Mouse (Mus musculus) embryo, embryonic 11 days (tissue): Measurements from ENCODE around the gene Suv39h2.

Source experiments
- DNase-seq: peaks from one replicate; pipeline ENCODE4 v3.0.0-alpha.2; 2015

Gene Suv39h2

DNA sequence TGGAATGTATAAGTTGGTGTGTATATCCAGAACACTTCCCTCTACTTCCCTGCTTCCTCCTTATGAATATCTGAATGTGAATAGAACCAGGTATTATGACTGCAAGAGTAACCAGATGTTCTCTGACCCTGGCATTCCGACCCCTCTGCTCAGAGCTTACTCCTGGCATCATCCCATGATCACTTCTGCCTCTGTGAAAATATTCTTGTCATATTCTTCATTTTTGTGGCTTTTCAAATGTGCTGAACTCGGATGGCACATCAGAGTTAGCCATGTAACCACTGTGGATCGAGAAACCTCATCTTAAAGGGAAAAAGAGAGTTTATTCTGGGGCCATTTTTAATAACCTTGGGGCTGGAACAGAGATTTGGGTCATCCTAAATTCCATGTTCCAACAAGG, 52.3 kb downstream of the Suv39h2 start, which contains the start of gene Meig1:
Gene Meig1, minus strand, starts transcription at position 101 of the 400 bp plus-strand sequence.
- no peak for DNase-seq

- peak; percentile 38 for DNase-seq
These were observed 54.7 kb downstream of the Suv39h2 start for GRCm38 (mm10) chr2:3420157-3420556.

DNA sequence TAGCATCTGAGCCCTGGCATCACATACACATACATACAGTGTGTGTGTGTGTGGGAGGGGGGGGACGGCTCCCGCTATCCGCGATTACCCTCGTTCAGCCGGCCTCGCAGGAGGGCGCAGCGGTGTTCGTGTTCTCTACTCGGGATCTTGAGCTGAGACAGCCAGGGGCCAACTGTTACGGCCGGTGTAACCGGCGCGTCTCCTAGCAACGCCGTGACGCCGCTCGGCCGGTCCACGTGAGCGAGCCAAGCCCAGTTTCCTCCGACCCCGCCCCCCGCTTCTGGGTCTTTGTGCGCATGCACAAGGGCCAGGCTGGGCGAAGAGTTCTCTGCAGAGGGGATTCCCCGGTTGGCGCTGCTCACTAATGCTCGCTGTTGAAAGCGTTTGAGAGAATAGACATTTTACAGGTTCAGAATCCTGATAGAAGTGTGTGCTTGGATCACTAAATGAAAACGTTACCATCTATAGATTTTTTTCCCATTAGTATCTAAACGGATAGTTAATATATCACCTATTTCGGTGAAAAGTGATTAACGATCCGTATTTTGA, 55.9 kb downstream of the Suv39h2 start:
- peak; percentile 98 for DNase-seq

DNA sequence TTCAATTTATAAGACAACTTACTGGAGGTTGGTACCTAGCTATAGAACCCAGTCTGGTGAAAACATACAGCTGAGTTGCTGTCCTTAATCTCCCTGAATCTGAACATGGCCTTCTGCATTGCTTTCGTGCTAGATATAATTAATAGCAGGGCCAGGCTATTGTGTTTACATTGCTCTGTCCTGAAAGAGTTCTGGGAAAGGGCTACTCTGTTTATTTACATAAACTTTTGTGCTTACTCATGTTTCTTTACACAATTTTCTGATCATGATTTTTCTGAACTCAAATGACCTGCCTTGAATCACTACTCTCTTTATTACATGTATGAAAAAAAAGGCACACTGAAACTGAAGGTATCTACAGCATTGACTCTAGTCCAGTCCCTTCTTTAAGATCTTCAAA, 59.2 kb downstream of the Suv39h2 start:
- DNase-seq = no peak

- DNase-seq = peak; percentile 66
These were observed 60.6 kb downstream of the Suv39h2 start for GRCm38 (mm10) chr2:3414241-3414640.

DNA sequence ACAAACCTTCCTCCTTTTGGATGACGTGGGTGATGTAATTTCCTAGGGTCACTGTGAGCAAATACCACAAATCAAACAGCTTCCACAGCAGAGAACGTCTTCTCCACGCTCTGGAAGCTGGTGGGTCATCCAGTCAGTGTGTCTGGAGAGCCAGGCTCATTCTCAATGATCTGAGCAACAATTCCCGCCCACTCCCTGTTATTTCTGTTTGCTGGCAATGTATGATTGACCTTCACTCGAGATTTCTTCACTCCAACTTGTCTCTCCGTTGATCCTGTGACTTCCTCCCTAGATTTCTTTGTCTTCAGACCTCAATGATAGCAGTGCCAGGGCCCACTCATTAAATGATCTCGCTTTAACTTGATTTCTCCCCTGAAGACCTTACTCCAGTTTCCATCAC, 67.1 kb downstream of the Suv39h2 start:
- no peak for DNase-seq

DNA sequence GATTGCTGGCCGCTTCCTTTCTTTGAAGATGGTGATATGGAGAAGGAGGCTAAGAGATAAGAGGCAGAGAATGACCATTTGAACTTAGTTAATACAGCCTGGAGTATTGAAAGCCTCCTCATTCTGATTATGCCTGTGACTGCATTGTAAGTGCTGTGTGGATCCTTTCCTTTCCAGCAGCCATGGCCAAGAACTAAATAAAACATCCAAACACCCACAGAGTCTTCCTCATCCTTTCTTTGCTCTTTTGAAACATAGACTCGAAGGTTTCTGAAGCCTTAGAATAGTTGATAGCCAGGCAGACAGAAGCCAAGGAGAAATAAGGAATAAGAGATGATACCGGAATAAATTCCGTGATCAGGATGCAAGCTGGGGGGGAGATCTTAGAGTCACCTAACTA, 68.8 kb downstream of the Suv39h2 start:
- DNase-seq = no peak
